Mouse (Mus musculus) hindbrain, embryonic 10.5 days (tissue): ENCODE results near the gene Olfr325. TPM values are rescaled to one million over a fixed set of nuclear protein-coding genes. Genes with fewer than 3 reads are reported as not detected.
"Not testable (repeated sequence)": the region's sequence is repeated elsewhere in the genome, so short reads cannot be mapped to it uniquely, and the experiment has no call there.

Experiments
- DNase-seq: peaks from one replicate; pipeline ENCODE4 v3.0.0-alpha.2; 2017; ENCODE audit warnings: low spot score
- H3K27ac ChIP-seq: fragments of 300-500 bp; sonication (generic); 2 replicates; pipeline ENCODE4 v1.5.1; 2016; ENCODE audit warnings: mild to moderate bottlenecking, moderate library complexity
- H3K27me3 ChIP-seq: fragments of 300-500 bp; sonication (generic); 2 replicates; pipeline ENCODE4 v1.6.1; 2016; ENCODE audit warnings: mild to moderate bottlenecking; ENCODE audit not compliant: poor library complexity, insufficient read depth, severe bottlenecking
- H3K36me3 ChIP-seq: fragments of 300-500 bp; sonication (generic); 2 replicates; pipeline ENCODE4 v1.6.1; 2016; ENCODE audit warnings: mild to moderate bottlenecking, moderate library complexity
- H3K4me1 ChIP-seq: fragments of 300-500 bp; sonication (generic); replicated peaks from 2 replicates; pipeline ENCODE4 v1.6.1; 2016; ENCODE audit warnings: mild to moderate bottlenecking
- H3K4me3 ChIP-seq: fragments of 300-500 bp; sonication (generic); 2 replicates; pipeline ENCODE4 v1.5.1; 2016; ENCODE audit warnings: mild to moderate bottlenecking, moderate library complexity
- H3K9me3 ChIP-seq: fragments of 300-500 bp; sonication (generic); 2 replicates; pipeline ENCODE4 v1.6.1; 2016; ENCODE audit warnings: mild to moderate bottlenecking, moderate library complexity
- WGBS: fragments of 180-500 bp; shearing (Covaris S2); methylation state at CpG from one replicate; pipeline ENCODE4 v1.1.7; 2016; 5-methylcytosine and 5-hydroxymethylcytosine counted together
- polyA plus RNA-seq: library from polyadenylated mRNA; unstranded; fragments of >200 nt; fragmentation: Nextera tagmentation; extraction: Ambion mirVana; gene quantifications from 2 replicates; pipeline ENCODE4 v1.2.1, GENCODE M21; 2016

The Olfr325 gene
- polyA plus RNA-seq, result not detected in 2 replicates

GRCm38 (mm10) chr11:58577430-58577829 is at the start of gene Olfr325:
Gene Olfr325, plus strand, starts transcription at chr11:58577730.
- no peak within 1 kb of the TSS for H3K4me3 ChIP-seq
- no peaks in the 10 kb centered on the region for H3K36me3 ChIP-seq
- no peaks in the 10 kb centered on the region for H3K4me1 ChIP-seq
- no peak within 1 kb of the TSS for H3K27ac ChIP-seq
- DNase-seq, result no peak
- no peaks in the 10 kb centered on the region for H3K9me3 ChIP-seq
- WGBS, result 89% methylated on average over 1 of the region's 1 CpGs
- H3K27me3 ChIP-seq, result no peaks in the 10 kb centered on the region

GRCm38 (mm10) chr11:58534736-58535135 is 42.8 kb upstream of the Olfr325 start, which contains the start of gene Olfr330:
Gene Olfr330, minus strand, starts transcription at chr11:58534836.
- DNase-seq, result not testable (repeated sequence)

DNA sequence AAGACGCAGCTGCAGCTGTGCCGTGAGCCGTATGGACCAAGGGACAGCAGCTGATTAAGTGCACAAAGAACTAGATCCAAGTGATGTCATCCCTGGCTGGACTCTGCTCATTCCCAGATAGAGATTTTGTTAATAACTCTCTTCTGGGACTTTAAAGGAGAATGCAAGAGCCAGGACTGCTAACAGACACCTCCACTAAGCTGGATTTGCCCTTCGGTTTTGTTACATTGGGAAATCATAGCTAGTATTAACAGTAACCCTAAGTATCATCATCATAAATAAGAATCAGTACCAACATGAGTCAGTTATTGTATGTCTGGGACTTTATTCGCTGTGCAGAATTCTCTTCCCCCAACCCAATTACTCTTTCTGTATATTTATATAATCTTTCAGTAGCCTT is 31.2 kb upstream of the Olfr325 start, which contains the start of gene Olfr329-ps:
Gene Olfr329-ps (minus strand): TSS at position 101 of the 400 bp plus-strand sequence.
- Histone ChIP-seq H3K4me1 (no peaks in the 10 kb centered on the region), H3K9me3 (no peaks in the 10 kb centered on the region), H3K4me3 (no peak within 1 kb of the TSS), H3K27ac (no peak within 1 kb of the TSS), H3K27me3 (no peaks in the 10 kb centered on the region), H3K36me3 (no peaks in the 10 kb centered on the region)
- WGBS, result 85% methylated on average over 5 of the region's 5 CpGs
- DNase-seq, result no peak

More at GRCm38 (mm10) chr11:58534736-58535135, 42.8 kb upstream of the Olfr325 start, which contains the start of gene Olfr330:
- H3K9me3 ChIP-seq, H3K4me1 ChIP-seq, H3K27me3 ChIP-seq, H3K27ac ChIP-seq, H3K36me3 ChIP-seq, H3K4me3 ChIP-seq: not testable (repeated sequence)

- Histone ChIP-seq H3K36me3 (no peaks in the 10 kb centered on the region), H3K4me1 (no peaks in the 10 kb centered on the region), H3K27me3 (no peaks in the 10 kb centered on the region), H3K4me3 (no peak within 1 kb of the TSS), H3K9me3 (no peaks in the 10 kb centered on the region), H3K27ac (no peak within 1 kb of the TSS)
- no peak for DNase-seq
- WGBS, result 86% methylated on average over 1 of the region's 1 CpGs
Measured at GRCm38 (mm10) chr11:58555536-58555935, 22.0 kb upstream of the Olfr325 start, which contains the start of gene Olfr328. Gene Olfr328, minus strand, starts transcription at chr11:58555636.

- H3K27ac ChIP-seq, result no peak within 1 kb of the TSS
- WGBS, result 78% methylated on average over 5 of the region's 5 CpGs
- DNase-seq, result no peak
- no peak within 1 kb of the TSS for H3K4me3 ChIP-seq
- no peaks in the 10 kb centered on the region; the same call in 1 of the 2 replicates for H3K4me1 ChIP-seq
- H3K36me3 ChIP-seq, result no peaks in the 10 kb centered on the region
- no peaks in the 10 kb centered on the region for H3K27me3 ChIP-seq
- no peaks in the 10 kb centered on the region for H3K9me3 ChIP-seq
Measured at GRCm38 (mm10) chr11:58570405-58570804, 7.1 kb upstream of the Olfr325 start, which contains the start of gene Olfr224. Gene Olfr224, minus strand, starts transcription at chr11:58570553.

- H3K27me3 ChIP-seq, result no peaks in the 10 kb centered on the region
- 85% methylated on average over 8 of the region's 8 CpGs for WGBS
- H3K36me3 ChIP-seq, result no peaks in the 10 kb centered on the region
- no peaks in the 10 kb centered on the region for H3K9me3 ChIP-seq
- DNase-seq, result no peak
- H3K4me3 ChIP-seq, result no peak overlapping the region
- H3K4me1 ChIP-seq, result no peaks in the 10 kb centered on the region
- H3K27ac ChIP-seq, result no peak overlapping the region
Measured at GRCm38 (mm10) chr11:58578636-58579035, 1.1 kb downstream of the Olfr325 start.

DNA sequence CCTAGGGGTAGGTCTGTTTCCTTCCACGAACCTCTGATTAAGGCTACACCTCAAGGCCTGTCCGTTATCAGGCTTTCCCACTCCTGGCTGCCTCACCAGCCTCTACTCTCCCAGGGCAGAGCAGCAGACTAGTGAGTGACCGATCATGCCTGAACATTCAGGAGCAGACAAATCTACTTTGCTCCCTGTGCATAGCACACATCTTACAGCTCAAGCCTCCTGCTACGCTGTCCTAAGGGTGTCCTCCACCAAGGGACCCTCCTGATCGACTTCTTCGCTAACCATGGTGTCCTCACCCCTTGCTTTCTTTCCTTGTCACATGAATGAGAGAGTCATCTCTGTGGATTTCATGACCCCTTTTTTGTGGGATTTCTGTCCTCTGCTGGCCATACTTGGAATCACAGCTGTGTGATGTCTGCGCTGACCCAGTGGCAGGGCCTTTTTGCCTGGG is 10.4 kb downstream of the Olfr325 start:
- WGBS, result 77% methylated on average over 7 of the region's 7 CpGs
- peak; percentile 38 for DNase-seq
- Histone ChIP-seq H3K4me3 (no peak overlapping the region), H3K9me3 (no peaks in the 10 kb centered on the region), H3K4me1 (no peaks in the 10 kb centered on the region), H3K27ac (peak overlapping the region; percentile 29; the same call in 1 of the 2 replicates), H3K36me3 (no peaks in the 10 kb centered on the region), H3K27me3 (no peaks in the 10 kb centered on the region)

DNA sequence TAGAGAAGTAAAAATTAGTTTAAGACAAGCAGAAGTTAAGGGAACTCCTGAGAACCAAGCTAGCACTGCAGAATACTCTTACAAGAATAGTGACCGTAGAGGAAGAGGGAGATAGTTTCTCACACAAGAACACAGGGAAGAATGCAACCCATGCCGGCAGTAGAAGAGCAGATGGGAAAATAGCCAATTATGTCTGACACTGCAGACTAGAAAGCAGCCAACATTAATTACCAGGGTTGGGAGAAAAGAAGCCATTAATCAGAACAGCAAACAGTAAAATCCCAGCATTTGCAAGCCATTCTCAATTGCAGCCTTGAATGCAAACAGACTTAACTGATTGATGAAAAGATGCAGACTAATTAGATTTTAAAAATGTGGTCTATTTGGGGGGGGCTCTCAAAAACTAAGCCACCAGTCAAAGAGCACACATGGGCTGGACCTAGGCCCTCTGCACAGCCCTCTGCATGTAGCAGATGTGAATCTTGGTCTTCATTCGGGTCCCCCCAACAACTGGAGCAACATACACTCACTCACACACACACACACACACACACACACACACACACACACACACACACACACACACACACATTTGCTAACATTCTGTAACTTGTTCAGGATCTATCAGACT is 11.2 kb downstream of the Olfr325 start:
- no peaks in the 10 kb centered on the region for H3K4me1 ChIP-seq
- 77% methylated on average over 3 of the region's 3 CpGs for WGBS
- H3K36me3 ChIP-seq, result no peaks in the 10 kb centered on the region
- no peak for DNase-seq
- no peak overlapping the region for H3K4me3 ChIP-seq
- H3K27me3 ChIP-seq, result no peaks in the 10 kb centered on the region
- H3K9me3 ChIP-seq, result no peaks in the 10 kb centered on the region
- no peak overlapping the region for H3K27ac ChIP-seq

- Histone ChIP-seq H3K36me3 (no peaks in the 10 kb centered on the region), H3K4me1 (no peaks in the 10 kb centered on the region), H3K4me3 (no peak within 1 kb of the TSS), H3K27me3 (no peaks in the 10 kb centered on the region), H3K27ac (no peak within 1 kb of the TSS), H3K9me3 (no peaks in the 10 kb centered on the region)
- WGBS, result 87% methylated on average over 6 of the region's 6 CpGs
- no peak for DNase-seq
Measured at GRCm38 (mm10) chr11:58594814-58595213, 17.3 kb downstream of the Olfr325 start, which contains the start of gene Olfr324. Gene Olfr324, plus strand, starts transcription at chr11:58595114.

GRCm38 (mm10) chr11:58597837-58598236 is 20.3 kb downstream of the Olfr325 start:
- 86% methylated on average over 13 of the region's 13 CpGs for WGBS

DNA sequence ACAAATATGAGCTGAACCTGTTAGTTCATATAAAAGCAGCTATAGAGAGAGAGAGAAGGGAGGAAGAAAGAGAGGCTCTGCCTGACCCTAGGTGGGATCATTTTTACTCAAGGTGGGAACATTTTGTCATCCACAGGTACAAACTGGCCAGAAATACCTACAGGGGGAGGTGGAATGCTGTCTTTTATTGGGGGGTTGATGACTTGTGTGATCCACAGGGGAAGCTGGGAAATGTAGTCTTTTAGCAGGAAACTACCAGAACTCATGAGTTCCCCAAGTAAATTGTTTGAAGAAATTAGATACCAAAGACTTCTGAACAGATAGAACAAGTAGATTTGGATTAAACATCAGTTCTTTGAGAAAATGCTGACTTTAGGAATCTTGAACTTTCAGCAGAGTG is 24.5 kb downstream of the Olfr325 start:
- H3K4me1 ChIP-seq, result no peaks in the 10 kb centered on the region
- no peak for DNase-seq
- no peaks in the 10 kb centered on the region for H3K27me3 ChIP-seq
- no peak overlapping the region for H3K4me3 ChIP-seq
- H3K27ac ChIP-seq, result no peak overlapping the region
- H3K36me3 ChIP-seq, result no peaks in the 10 kb centered on the region
- no peaks in the 10 kb centered on the region for H3K9me3 ChIP-seq

More at GRCm38 (mm10) chr11:58597837-58598236, 20.3 kb downstream of the Olfr325 start:
- Histone ChIP-seq H3K4me3 (no peak overlapping the region), H3K9me3 (no peaks in the 10 kb centered on the region), H3K27ac (no peak overlapping the region), H3K4me1 (no peaks in the 10 kb centered on the region), H3K36me3 (no peaks in the 10 kb centered on the region), H3K27me3 (no peaks in the 10 kb centered on the region)
- DNase-seq, result no peak

DNA sequence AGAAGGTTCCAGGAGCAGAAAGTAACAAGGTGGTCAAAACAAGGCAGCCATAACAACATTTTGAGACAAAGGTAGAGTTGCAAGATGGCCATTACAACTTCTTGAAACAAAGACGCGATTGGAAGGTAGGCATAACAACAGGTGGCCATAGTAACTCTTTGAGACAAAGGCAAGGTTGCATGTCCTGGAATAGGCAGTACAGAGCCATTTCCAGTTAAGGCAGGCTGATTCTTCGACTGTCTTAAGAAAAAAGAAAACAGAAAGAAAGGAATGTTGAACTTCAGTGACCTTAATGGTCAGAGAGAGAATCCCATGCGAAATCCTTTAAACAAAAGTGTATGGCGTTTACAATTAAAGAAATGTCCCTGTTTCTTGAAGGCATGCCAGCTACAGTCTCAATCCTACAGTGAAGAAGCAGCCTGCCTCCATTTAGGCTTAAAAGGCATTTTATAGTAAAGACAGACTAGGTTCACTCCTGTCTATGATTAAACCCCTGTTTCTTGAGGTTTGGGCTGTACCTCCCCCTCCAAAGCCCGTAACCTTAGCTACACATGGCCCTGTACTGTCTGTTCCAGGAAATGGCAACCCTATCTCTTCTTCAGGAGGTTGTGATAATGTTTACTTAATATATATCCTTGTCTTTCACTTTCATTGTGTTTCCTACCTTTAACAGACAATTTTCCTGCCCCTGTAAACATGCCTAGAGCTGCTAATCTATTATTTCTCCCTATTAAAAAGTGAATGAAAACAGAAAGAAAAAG is 25.4 kb downstream of the Olfr325 start:
- H3K36me3 ChIP-seq, result no peaks in the 10 kb centered on the region
- no peak overlapping the region for H3K27ac ChIP-seq
- H3K9me3 ChIP-seq, result no peaks in the 10 kb centered on the region
- H3K4me3 ChIP-seq, result no peak overlapping the region
- no peak for DNase-seq
- WGBS, result 83% methylated on average over 6 of the region's 6 CpGs
- H3K27me3 ChIP-seq, result no peaks in the 10 kb centered on the region
- H3K4me1 ChIP-seq, result no peaks in the 10 kb centered on the region

GRCm38 (mm10) chr11:58604688-58605087 is 27.2 kb downstream of the Olfr325 start:
- no peak for DNase-seq
- WGBS, result 64% methylated on average over 2 of the region's 2 CpGs
- Histone ChIP-seq H3K4me1 (no peaks in the 10 kb centered on the region; the same call in 1 of the 2 replicates), H3K27me3 (no peaks in the 10 kb centered on the region), H3K27ac (no peak overlapping the region), H3K9me3 (no peaks in the 10 kb centered on the region), H3K36me3 (no peaks in the 10 kb centered on the region), H3K4me3 (no peak overlapping the region)
